Mouse (Mus musculus) spleen, postnatal 4 days (tissue): ENCODE measurements at regions not wholly inside any gene's neighbourhood (a gene's known extent, or its start where the extent isn't known, plus 50 kb on each side); places are given as distances from the start of the nearest gene placed in this dataset.

Experiments used
- DNase-seq, 2 experiments: peaks; one replicate each; pipeline ENCODE4 v3.0.0; 2022; ENCODE audit warnings: low spot score in 2 of 2

- no peak for DNase-seq
These were observed 173.8 kb upstream of the Gm4791 start for GRCm38 (mm10) chr9:46824703-46825102.

- peak in 1 of 2 experiments; percentile 43 for DNase-seq
These were observed 178.7 kb upstream of the Gm4791 start for GRCm38 (mm10) chr9:46819808-46820207.

GRCm38 (mm10) chr9:46819376-46819775 is 179.2 kb upstream of the Gm4791 start:
- DNase-seq: peak in 1 of 2 experiments; percentile 49

DNA sequence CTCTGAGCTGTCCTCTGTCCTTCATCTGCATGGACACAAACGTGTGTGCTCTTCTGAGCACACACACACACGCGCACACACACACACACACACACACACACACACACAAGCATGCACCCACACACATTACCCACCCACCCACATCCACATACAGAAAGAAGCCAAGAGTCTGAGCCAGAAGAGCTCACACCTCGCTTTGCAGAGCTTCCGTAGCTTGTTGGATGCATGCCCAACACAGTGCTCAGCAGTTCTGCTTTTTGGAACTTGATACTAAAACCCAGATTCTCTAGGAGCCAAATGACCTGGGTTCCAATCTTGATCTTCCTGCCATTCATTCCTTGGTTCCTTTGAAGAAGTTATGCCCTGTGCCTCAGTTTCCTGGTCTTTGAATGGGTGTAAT is 182.4 kb upstream of the Gm4791 start:
- no peak for DNase-seq

GRCm38 (mm10) chr9:46814478-46815241 is 183.9 kb upstream of the Gm4791 start:
- peak in 1 of 2 experiments; percentile 60 for DNase-seq

GRCm38 (mm10) chr9:46810266-46810665 is 188.3 kb upstream of the Gm4791 start:
- DNase-seq: peak in 1 of 2 experiments; percentile 40

- peak in 1 of 2 experiments; percentile 55 for DNase-seq
These were observed 203.1 kb upstream of the Gm4791 start for GRCm38 (mm10) chr9:46795446-46795845.

DNA sequence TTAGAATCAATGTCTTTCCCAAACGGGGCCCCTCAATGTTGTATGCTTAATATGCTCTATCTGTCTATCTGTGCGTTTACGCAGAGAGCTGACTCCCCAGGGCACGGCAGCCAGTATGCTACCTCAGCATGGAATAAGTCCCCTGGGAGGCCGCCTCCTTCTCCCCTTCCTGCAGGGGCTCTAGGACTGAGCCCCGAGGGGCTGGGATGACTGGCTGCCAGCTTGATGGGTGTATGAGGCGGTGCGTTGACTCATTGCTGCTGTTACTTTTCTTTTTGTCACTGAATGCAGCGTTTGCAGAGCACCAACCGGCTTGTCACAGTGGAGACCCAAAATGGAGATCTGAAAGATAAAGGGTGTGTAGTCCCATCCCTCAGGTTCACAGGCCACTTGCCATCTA is 209.5 kb upstream of the Gm4791 start:
- peak in 1 of 2 experiments; percentile 50 for DNase-seq

DNA sequence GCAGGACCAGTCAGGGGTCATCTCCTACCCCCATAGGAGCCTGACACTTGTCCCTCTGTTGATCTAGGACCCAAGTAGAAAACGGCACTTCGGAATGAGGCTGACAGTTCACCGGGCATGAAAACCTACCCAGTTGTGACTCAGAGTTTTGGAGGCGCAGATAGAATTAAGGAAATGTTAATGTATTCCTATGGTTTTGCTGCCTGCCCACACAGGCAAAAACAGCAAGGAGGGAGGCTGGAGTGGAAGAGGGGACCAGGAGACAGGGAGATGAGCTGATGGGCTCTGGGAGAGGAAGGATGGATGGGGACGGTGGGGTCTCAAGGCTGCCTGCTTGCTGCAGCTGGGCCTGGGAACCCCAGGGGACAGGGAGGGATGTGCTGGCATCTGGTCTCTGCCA is 210.1 kb upstream of the Gm4791 start:
- DNase-seq: peak in 1 of 2 experiments; percentile 44

DNA sequence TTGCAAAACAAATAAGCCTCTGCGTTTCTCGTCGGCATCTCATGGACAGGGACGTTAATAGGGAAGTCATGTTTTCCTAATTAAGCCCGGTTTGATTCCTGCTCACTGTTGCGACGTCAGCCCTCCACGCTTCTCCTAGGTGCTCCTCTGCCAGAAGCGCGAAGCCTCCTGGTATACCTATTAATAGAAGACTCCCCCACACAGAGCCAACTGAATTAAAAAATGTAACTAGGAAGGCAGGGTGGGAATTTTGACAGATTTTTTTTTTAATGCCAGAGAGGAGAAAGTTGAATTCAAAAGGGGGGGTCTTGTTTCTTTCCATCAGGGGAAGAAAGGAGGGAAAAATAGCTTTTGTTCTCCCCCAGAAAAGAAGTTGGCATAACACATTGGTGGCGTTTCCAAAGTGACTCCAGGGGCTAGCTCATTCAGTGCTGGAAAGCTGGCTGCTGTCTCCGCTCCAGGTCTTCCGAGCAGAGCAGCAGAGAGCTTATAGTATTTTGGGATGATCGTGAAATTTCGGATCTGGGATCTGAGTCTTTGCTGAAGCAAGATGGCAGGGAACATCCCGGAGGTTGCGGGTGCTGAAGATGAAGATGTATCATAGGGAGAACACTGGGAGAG is 214.1 kb upstream of the Gm4791 start:
- DNase-seq: peak in 1 of 2 experiments; percentile 45

GRCm38 (mm10) chr9:46783597-46784354 is 214.8 kb upstream of the Gm4791 start:
- DNase-seq: peak; percentile 1 to 3

DNA sequence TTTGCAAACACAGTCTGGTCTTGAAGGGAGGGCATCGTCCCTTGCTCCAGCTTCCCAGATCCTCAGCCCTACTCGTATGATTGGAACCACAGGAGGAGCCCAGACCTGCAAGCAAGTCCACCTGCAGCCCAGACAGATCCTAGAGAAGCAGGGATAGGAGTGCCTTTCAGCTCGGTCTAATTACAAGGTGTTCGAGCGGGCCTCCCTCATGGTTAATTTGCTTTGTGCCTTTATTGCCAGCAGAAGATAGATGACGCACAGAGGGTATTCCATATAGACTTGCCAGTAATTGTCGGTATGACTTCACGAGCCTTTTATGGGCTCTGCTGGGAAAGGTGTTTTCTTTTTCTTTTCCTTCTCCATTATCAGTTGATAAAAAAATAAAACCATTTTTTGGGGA is 216.9 kb upstream of the Gm4791 start:
- DNase-seq: peak; percentile 1 to 30

DNA sequence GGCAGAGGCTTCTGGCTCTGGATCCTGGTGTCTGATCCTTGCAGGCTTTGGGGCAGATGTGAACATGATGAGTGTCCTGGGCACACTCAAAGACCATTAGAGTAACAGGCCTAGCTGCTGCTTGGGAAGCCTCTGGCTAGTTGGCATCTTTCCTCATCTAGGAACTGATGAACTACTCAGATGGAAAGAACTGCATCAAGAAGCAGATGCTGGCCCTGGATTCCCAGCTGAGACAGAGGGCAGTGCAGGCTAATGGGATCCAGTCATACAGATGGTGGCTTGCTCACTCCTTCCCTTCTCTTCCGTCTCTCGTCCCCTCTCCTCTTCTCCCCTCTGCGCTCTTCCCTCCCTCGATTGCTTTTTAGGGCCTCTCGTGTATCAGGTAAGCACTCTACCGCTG is 219.8 kb upstream of the Gm4791 start:
- no peak for DNase-seq

- DNase-seq: no peak
These were observed 223.7 kb upstream of the Gm4791 start for GRCm38 (mm10) chr9:46774821-46775220.

GRCm38 (mm10) chr9:46760247-46760646 is 238.3 kb upstream of the Gm4791 start:
- DNase-seq: no peak

DNA sequence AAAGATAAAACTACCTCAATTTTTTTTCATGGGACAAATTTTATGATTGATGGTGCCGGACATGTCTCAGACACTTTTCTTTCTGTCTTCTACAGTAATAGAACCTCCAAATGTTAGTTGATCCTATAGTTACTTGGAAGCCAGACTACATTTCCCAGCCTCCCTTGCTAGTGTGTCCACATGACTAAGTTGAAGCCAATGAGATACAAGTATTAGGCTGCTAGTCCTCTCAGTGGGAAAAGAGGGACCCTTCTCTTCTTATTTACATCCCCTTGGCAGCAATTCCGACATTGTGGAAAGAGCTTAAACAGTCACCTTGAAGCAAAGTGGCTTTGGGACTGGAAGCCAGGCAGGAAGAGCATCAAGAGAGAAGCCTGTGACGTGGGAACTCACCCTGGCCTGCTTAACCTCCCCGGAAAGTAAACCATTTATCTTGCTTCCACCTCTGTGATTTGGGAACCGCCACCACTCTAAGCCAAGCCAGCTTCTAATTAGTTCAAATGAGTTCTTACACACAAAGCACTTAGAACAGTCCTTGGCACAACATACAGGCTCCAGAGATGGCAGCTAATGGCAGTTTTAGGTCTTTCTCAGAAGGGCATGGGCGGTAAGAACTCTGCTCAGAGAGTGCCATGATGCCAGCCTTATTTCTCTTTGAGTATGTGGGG is 241.4 kb upstream of the Gm4791 start:
- DNase-seq: no peak

GRCm38 (mm10) chr9:46751981-46752380 is 246.6 kb upstream of the Gm4791 start:
- no peak for DNase-seq

GRCm38 (mm10) chr9:46749441-46749840 is 249.1 kb upstream of the Gm4791 start:
- DNase-seq: no peak

- no peak for DNase-seq
These were observed 252.3 kb upstream of the Gm4791 start for GRCm38 (mm10) chr9:46746266-46746665.

DNA sequence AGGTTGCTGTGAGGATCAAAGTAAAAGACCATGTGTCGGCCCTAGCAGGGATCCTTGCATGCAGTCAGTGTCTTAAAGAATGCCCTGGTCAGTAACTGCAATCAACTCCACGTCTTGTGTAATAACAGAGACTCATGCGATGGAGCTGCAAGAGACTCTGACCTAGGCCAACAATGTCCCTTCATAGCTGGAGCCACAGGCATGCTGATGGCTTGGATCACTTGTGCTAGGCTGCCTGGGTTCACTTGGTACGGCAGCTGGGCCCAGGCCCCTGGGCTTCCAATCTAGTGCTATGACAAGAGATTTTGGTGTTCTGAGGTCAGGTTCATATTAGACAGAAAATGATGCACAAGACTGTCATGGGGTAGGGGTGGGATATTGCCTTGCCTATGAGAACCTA is 258.0 kb upstream of the Gm4791 start:
- no peak for DNase-seq

GRCm38 (mm10) chr9:46739341-46739740 is 259.2 kb upstream of the Gm4791 start:
- no peak for DNase-seq

GRCm38 (mm10) chr9:46738634-46739033 is 259.9 kb upstream of the Gm4791 start:
- no peak for DNase-seq
